ENCODE assay signal across 9 mouse cellular contexts in genomic region chr5:30647396-30647795, GRCm38 (mm10). TPM values are rescaled to one million over a fixed set of nuclear protein-coding genes. Genes with fewer than 3 reads are reported as not detected.
DNase-seq lines count a peak whose midpoint lies in the region; ATAC-seq and TF ChIP-seq lines count a peak whose summit lies in the region.
"Had no signal": no experiment of that assay in that cellular context is flagged by ENCODE, and none has a peak within 500 bp of the region (broad histone marks: within the 10 kb centered on the region; RNA-seq: fewer than 3 reads in every experiment).

No protein-coding gene starts in this region.

- H3K36me3 ChIP-seq in heart, embryonic 14.5 days (ENCODE audit: control insufficient read depth, insufficient read depth, low read length) = peaks cover 6% of the 10 kb centered on the region; the same call in 1 of the 2 replicates
- H3K36me3 ChIP-seq in G1E (replicated peaks) (peaks cover 35% of the 10 kb centered on the region), macrophage (ENCODE audit: inconsistent target) (peaks cover 2% of the 10 kb centered on the region; the same call in 1 of the 2 replicates)
- no peaks in the 10 kb centered on the region for H3K36me3 ChIP-seq in forebrain, embryonic 15.5 days

- ATAC-seq in heart, embryonic 14.5 days (ENCODE audit: insufficient number of reproducible peaks, insufficient read depth, low FRiP score, low read depth) = no peak
- ATAC-seq in G1E (ENCODE audit: extremely low read depth, insufficient number of reproducible peaks, low FRiP score, poor library complexity, severe bottlenecking) = no peak
- ATAC-seq in forebrain, embryonic 15.5 days (replicated peaks) = 0 out of 2 replicates have a peak, but pooled peaks have one; percentile 1

- no peaks in the 10 kb centered on the region for H3K27me3 ChIP-seq in heart, embryonic 14.5 days (ENCODE audit: control insufficient read depth, insufficient read depth, low read length)
- H3K27me3 ChIP-seq in G1E (ENCODE audit: insufficient read depth, low read length) = peaks cover 6% of the 10 kb centered on the region
- H3K27me3 ChIP-seq in forebrain, embryonic 15.5 days = no peaks in the 10 kb centered on the region

- WGBS in heart, embryonic 14.5 days = 11% methylated on average over 9 of the region's 9 CpGs
- WGBS in forebrain, embryonic 15.5 days = 12% methylated on average over 9 of the region's 9 CpGs
- 20% methylated on average over 9 of the region's 9 CpGs for WGBS in macrophage (ENCODE audit: missing documents)

- no peak for TF ChIP-seq CTCF in G1E (IDR thresholded peaks at IDR 0.05; ENCODE audit: low read depth, low read length)

- peak overlapping the region; percentile 76 for H3K9ac ChIP-seq in heart, embryonic 14.5 days (ENCODE audit: low read length)
- peak overlapping the region; percentile 66 for H3K9ac ChIP-seq in forebrain, embryonic 15.5 days (replicated peaks)

- peaks cover 38% of the 10 kb centered on the region for H3K79me2 ChIP-seq in macrophage (ENCODE audit: inconsistent target)

- peak overlapping the region; percentile 10 to 50 for H3K27ac ChIP-seq in heart, embryonic 14.5 days (replicated peaks in 1 of 2; ENCODE audit: control insufficient read depth in 1 of 2, insufficient read depth in 1 of 2, low read depth in 2 of 2, low read length in 2 of 2)
- H3K27ac ChIP-seq in forebrain, embryonic 15.5 days (replicated peaks) = peak overlapping the region; percentile 44
- peak overlapping the region; percentile 100 for H3K27ac ChIP-seq in macrophage

- DNase-seq in heart, postnatal 4 days = no peak
- DNase-seq in G1E (ENCODE audit: low spot score) = no peak
- DNase-seq in cerebellum, adult 8-10 months = no peak
- DNase-seq in c-Kit-positive CD71-positive TER-119-positive erythroid progenitor cells, embryonic 14.5 days (ENCODE audit: low spot score) = no peak
- no peak for DNase-seq in frontal cortex, adult 2 months (ENCODE audit: extremely low spot score in 1 of 2, low spot score in 1 of 2)

- peak overlapping the region; percentile 71 to 91 for H3K4me3 ChIP-seq in heart, embryonic 14.5 days (ENCODE audit: control insufficient read depth in 1 of 2, insufficient read depth in 1 of 2, low read depth in 1 of 2, low read length in 2 of 2)
- H3K4me3 ChIP-seq in G1E (ENCODE audit: low read depth, low read length) = peak overlapping the region; percentile 97
- H3K4me3 ChIP-seq in forebrain, embryonic 15.5 days = peak overlapping the region; percentile 87
- peak overlapping the region; percentile 96 for H3K4me3 ChIP-seq in macrophage (ENCODE audit: inconsistent target)

- H3K4me2 ChIP-seq in heart, embryonic 14.5 days (ENCODE audit: low read length) = peak overlapping the region; percentile 81
- peak overlapping the region; percentile 97 for H3K4me2 ChIP-seq in forebrain, embryonic 15.5 days (replicated peaks)

- H3K4me1 ChIP-seq in heart, embryonic 14.5 days (ENCODE audit: control insufficient read depth in 2 of 2, insufficient read depth in 2 of 2, low read length in 2 of 2) = peaks cover 17 to 35% of the 10 kb centered on the region in 2 experiments
- H3K4me1 ChIP-seq in G1E (ENCODE audit: insufficient read depth, low read depth, low read length) = peaks cover 27% of the 10 kb centered on the region
- peaks cover 15% of the 10 kb centered on the region for H3K4me1 ChIP-seq in forebrain, embryonic 15.5 days

- no peaks in the 10 kb centered on the region for H3K9me3 ChIP-seq in heart, embryonic 14.5 days (ENCODE audit: control insufficient read depth, low read length)
- H3K9me3 ChIP-seq in G1E (replicated peaks) = no peaks in the 10 kb centered on the region
- H3K9me3 ChIP-seq in forebrain, embryonic 15.5 days = no peaks in the 10 kb centered on the region

RNA-seq across cellular contexts. Expression of gene Slc35f6, which starts 0.3 kb away (rescaled TPM):
- polyA plus RNA-seq in heart, embryonic 14.5 days (2014; fragmentation: Nextera tagmentation; extraction: Ambion mirVana) = 27.3 and 29.6 TPM in 2 replicates
- total RNA-seq in heart, postnatal 4 days (2021) = 10 to 100 TPM; 35.1 to 38.5 TPM
- total RNA-seq in G1E (2014; fragmentation: Nextera tagmentation) = 10.1 and 10.6 TPM in 2 replicates
- 11.9 and 13.0 TPM in 2 replicates for total RNA-seq in G1E (2017)
- polyA plus RNA-seq in G1E (2012) = 14.2 and 15.3 TPM in 2 replicates
- 28.0 and 31.1 TPM in 2 replicates for polyA plus RNA-seq in forebrain, embryonic 15.5 days (2015; fragmentation: Nextera tagmentation; extraction: Ambion mirVana)
- total RNA-seq in macrophage (2018; cell fraction: chromatin; rRNA removed) = 100 to 1,000 TPM in 25 of 26 experiments, 10 to 100 TPM in 1; 89.4 to 417 (median 226) TPM
- total RNA-seq in macrophage (2018; cell fraction: cytosol; rRNA removed) = 100 to 1,000 TPM in 15 of 26 experiments, 10 to 100 TPM in 11; 77.4 to 164 (median 107) TPM
- total RNA-seq in macrophage (2018; cell fraction: nucleus; rRNA removed) = 100 to 1,000 TPM; 104 to 421 (median 208) TPM
- 88.8 to 137 TPM (median 120 TPM) in 3 replicates for polyA plus RNA-seq in macrophage (2018)
- 56.5 and 56.9 TPM in 2 replicates for polyA plus RNA-seq in frontal cortex, adult 2 months (2012; rRNA removed)

RNA-seq across cellular contexts. Expression of gene Cenpa, which starts 19.2 kb away (rescaled TPM):
- polyA plus RNA-seq in heart, embryonic 14.5 days (2014; fragmentation: Nextera tagmentation; extraction: Ambion mirVana) = 268 and 290 TPM in 2 replicates
- total RNA-seq in heart, postnatal 4 days (2021) = 100 to 1,000 TPM; 141 to 145 TPM
- total RNA-seq in G1E (2014; fragmentation: Nextera tagmentation) = 165 and 203 TPM in 2 replicates
- 113 and 114 TPM in 2 replicates for total RNA-seq in G1E (2017)
- polyA plus RNA-seq in G1E (2012) = 307 and 368 TPM in 2 replicates
- polyA plus RNA-seq in forebrain, embryonic 15.5 days (2015; fragmentation: Nextera tagmentation; extraction: Ambion mirVana) = 128 and 151 TPM in 2 replicates
- total RNA-seq in macrophage (2018; cell fraction: chromatin; rRNA removed) = 100 to 1,000 TPM in 9 of 26 experiments, 10 to 100 TPM in 11, 1 to 10 TPM in 6; 3.6 to 520 (median 18.9) TPM
- total RNA-seq in macrophage (2018; cell fraction: cytosol; rRNA removed) = 100 to 1,000 TPM in 7 of 26 experiments, 10 to 100 TPM in 6, 1 to 10 TPM in 13; 3.0 to 146 (median 43.9) TPM
- total RNA-seq in macrophage (2018; cell fraction: nucleus; rRNA removed) = 100 to 1,000 TPM in 7 of 26 experiments, 10 to 100 TPM in 8, 1 to 10 TPM in 11; 2.4 to 452 (median 24.4) TPM
- polyA plus RNA-seq in macrophage (2018) = 14.0 to 121 TPM (median 41.5 TPM) in 3 replicates
- 3.5 and 4.3 TPM in 2 replicates for polyA plus RNA-seq in frontal cortex, adult 2 months (2012; rRNA removed)

RNA-seq across cellular contexts. Expression of gene Kcnk3, which starts 59.4 kb away (rescaled TPM):
- 30.2 and 40.3 TPM in 2 replicates for polyA plus RNA-seq in heart, embryonic 14.5 days (2014; fragmentation: Nextera tagmentation; extraction: Ambion mirVana)
- 100 to 1,000 TPM; 145 TPM for total RNA-seq in heart, postnatal 4 days (2021)
- total RNA-seq in G1E (2014; fragmentation: Nextera tagmentation) (not detected in 2 replicates), G1E (2017) (0.06 and 0.16 TPM in 2 replicates)
- polyA plus RNA-seq in G1E (2012) (not detected in 2 replicates), macrophage (2018) (not detected in 3 replicates)
- polyA plus RNA-seq in forebrain, embryonic 15.5 days (2015; fragmentation: Nextera tagmentation; extraction: Ambion mirVana) = 2.3 and 3.1 TPM in 2 replicates
- not detected for total RNA-seq in macrophage (2018; cell fraction: chromatin; rRNA removed)
- not detected for total RNA-seq in macrophage (2018; cell fraction: cytosol; rRNA removed)
- total RNA-seq in macrophage (2018; cell fraction: nucleus; rRNA removed) = not detected
- 18.0 and 23.1 TPM in 2 replicates for polyA plus RNA-seq in frontal cortex, adult 2 months (2012; rRNA removed)
- polyA plus RNA-seq: Patski had no signal

Comparison
In these comparisons a context has a peak if more than half of its experiments do, and no peak if none do; other contexts are left out.
1. H3K27ac ChIP-seq: peak in every context shown above with its lines; median percentile 100 in macrophage; 44 in forebrain, embryonic 15.5 days; 30 in heart, embryonic 14.5 days.